Mouse (Mus musculus): ENCODE measurements around the gene Ddt.

The Ddt gene

DNA sequence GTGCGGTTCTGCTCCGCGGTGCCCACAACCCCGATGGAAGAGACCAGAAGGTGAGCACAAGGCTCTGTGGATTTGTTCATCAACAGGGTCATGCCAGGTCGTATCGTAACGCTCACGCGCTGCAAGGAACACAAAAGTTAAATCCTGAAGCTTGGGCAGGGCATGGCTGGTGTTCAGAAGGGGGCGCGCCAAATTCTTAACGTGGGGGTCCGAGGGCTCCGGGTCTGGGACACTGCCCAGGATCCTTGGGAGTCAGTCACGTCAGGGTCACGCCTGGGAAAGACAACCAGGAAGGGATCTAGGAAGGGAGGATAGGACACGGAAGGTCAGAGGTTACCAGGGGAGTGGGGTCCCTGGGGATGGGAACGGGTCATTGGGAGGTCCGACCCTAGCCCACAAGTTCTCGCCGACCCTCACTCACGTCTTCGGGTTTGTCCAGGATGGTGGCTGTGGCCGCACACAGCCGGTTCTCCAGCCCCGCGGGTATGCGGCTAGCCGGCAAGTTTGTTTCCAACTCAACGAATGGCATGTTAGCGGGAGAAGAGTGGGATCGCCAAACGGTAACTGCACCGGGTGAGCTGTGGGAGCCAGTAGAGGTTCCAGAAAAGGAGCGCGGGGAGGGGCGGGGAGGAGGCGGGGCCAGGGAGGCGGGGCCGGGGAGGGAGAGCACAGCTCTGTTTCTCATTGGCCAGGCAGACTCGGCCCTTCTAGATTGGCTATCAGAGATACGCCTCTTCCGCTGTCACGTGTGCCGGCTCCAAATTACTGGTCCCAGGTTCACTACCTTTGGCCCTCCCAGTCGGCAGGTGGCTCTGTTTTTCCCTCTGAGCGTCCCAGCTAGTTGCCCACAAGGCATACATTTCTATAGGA is at the start of gene Ddt:
TSS of gene Ddt (minus strand) at position 620 of the 870 bp plus-strand sequence.
- peak; percentile 93 for DNase-seq

DNA sequence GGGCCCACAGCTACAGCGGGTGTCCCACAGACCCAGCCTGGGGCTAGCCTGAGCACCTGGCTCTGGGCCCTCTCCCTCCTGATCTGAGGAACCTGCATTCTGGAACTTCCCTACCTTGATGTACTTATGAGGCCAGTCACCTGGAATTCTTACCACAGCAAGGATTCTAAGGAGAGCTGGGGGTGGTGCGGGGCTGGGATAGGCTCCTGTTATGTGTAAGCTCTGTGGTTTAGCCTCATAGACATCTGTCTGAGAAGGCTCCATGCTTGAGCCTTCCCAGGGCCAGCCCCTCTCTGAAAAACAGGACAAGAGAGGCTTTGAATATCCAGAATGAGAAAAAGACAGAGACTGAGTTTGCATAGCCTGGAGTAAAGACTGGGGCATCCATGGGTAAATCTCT is 49.2 kb upstream of the Ddt start, which contains the start of gene Gstt4:
TSS of gene Gstt4 (minus strand) at position 101 of the 400 bp plus-strand sequence.
- DNase-seq: no peak

GRCm38 (mm10) chr10:75819882-75820281 is 46.7 kb upstream of the Ddt start:
- DNase-seq: no peak

DNA sequence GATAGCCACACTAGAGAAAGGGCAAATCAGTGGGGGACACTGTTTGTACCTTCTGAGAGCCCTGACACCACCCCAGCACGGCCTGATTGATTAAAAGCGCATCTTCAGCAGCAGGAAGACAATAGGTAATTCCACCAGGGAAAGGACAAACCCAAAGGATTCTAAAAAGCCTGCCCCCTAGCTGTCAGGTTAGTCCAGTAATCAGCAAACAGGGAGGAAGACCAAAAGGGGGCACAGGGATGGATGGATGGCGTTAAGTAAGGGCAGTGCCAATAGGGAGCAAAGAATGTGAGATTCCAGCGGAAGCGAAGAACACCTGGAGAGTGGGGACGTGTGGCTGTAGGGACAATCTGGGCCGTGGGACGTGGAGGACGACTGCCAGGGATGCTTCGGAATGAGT is 45.4 kb upstream of the Ddt start:
- DNase-seq: no peak

GRCm38 (mm10) chr10:75804217-75804616 is 31.0 kb upstream of the Ddt start:
- DNase-seq: no peak

DNA sequence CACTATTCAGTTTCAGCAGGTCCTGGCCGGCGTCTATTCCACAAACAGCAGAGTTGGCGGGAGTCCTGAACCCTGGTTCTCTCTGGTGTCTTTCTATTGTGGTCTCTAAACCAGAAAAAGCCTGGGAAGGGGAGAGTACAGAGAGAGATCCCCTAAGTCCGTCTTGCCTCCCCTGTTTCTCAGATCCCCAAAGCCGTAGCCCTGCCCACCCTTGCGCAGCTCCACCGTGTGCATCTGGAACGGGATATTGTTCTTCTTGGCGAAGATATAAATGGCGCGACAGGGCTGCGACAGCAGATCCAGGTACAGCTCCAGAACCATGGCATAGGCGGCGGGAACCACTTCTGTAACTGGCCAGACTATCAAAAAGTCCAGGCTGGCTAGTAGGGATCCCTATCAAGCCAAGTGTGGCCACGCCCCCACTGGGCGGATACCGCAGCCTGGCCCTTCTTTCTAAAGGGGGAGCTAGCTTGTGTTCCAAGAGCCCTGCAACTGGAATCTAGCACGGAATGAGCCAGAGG is 25.0 kb upstream of the Ddt start, which contains the start of gene Gstt1:
TSS of gene Gstt1 (minus strand) at position 409 of the 521 bp plus-strand sequence.
- DNase-seq: peak; percentile 79

DNA sequence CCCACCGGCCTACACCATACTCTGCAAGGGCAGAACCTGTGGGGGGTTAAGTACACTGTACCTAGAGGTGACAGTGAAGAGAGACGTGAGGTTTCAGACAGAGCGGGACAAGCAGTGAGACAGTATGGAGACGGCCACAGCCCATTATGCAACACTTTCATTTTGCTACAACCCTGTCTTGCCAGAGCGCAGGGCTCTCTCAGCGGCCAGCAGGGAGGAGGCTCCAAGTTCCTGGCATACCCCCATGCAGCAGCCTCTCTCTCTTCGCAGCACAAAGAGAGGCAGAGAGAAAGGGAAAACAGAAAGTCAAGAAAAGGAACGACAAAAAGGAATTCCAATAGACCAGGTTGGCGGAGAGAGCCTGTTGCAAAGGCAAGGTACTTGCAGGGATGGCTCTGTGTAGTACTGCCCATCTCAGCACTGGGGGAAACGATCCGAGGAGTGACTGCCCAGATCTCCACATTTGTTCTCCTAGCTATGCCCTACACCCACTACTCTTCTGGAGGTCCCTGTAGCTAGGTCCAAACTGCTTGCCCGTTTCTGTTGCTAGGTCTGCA is 24.5 kb upstream of the Ddt start:
- peak; percentile 81 for DNase-seq

DNA sequence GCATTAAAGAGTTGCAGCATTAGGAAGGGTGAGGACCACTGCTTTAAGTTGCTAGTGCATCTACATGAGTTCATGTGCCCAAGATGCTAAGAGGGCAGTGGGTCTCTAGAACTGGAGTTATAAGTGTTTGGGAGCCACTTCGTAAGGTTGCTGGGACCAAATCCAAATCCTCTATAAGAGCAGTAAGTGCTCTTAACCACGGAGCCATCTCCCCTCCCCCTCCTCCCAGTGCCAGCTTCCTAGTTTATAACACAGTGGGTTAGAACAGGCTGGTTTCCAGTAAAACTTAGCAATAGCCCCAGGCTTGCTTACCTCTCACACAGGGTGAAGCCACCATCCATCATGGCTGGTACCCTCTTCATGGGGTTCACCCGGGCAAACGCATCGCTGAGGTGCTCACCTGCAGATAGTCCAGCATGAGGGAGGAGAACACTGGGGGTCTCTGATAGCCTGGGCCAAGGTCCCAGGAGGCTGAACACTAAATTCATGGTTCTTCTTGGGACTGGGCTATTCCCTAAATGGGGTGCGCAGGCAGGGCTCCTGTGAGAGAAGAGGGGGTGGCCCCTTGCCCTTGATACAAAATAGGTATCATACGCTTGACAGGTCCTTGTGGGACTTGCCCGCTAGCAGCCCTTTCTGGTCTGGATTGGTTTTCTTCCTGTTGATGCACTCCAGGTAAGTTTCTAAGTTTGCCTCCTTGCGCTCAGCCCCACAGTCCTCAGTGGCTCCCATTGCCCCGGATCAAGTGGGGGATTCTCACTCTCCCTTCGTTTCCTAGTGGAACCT is 23.7 kb upstream of the Ddt start:
- DNase-seq: peak; percentile 42

GRCm38 (mm10) chr10:75794880-75795279 is 21.7 kb upstream of the Ddt start:
- DNase-seq: no peak

GRCm38 (mm10) chr10:75790773-75791172 is 17.6 kb upstream of the Ddt start:
- DNase-seq: no peak

- DNase-seq: no peak
Measured at GRCm38 (mm10) chr10:75789841-75790240, 16.6 kb upstream of the Ddt start.

GRCm38 (mm10) chr10:75789081-75789735 is 16.0 kb upstream of the Ddt start:
- no peak for DNase-seq

GRCm38 (mm10) chr10:75788277-75788676 is 15.1 kb upstream of the Ddt start:
- DNase-seq: no peak

GRCm38 (mm10) chr10:75785442-75785841 is 12.2 kb upstream of the Ddt start:
- DNase-seq: no peak

DNA sequence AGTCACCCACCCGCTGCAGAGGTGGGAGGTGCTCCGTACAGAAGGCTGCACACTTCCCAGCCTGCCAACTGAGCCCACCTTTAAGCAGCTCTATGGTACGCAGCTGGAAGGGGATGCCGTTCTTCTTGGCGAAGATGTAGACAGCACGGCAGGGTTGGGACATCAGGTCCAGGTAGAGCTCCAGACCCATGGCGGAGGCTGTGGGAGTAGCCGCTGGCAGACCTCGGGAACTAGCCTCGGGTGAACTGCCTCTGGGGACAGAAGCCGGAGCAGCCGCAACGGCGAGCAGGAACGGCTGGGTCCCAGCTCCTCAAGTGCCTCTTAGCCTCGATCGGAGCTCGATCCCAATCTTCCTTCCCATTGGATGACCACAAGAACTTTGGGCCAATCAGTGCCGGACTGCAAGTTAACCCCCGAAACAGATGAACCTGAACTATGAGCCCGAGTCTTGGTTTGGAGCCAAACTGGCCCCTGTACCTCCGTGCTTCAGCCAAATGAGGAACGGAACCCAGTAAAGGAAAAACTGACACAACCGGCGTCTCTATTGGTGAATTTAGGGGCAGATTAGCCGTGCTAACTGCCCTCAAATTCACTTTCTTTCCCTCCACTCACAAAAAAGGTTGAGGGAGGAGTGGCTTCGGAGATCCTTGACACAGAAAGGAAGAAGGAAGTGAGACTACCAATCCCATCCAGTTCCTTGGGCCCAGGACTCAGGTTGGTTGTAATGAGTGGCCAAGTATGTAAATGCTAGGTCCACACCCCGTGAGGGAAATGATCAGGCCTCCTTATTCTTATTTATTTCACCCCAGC is 7.8 kb upstream of the Ddt start, which contains the start of the genes Gm20441 and Gstt3:
TSS of gene Gm20441 (minus strand) at position 186 of the 810 bp plus-strand sequence.
TSS of gene Gstt3 (minus strand) at position 646 of the 810 bp plus-strand sequence.
- DNase-seq: no peak

DNA sequence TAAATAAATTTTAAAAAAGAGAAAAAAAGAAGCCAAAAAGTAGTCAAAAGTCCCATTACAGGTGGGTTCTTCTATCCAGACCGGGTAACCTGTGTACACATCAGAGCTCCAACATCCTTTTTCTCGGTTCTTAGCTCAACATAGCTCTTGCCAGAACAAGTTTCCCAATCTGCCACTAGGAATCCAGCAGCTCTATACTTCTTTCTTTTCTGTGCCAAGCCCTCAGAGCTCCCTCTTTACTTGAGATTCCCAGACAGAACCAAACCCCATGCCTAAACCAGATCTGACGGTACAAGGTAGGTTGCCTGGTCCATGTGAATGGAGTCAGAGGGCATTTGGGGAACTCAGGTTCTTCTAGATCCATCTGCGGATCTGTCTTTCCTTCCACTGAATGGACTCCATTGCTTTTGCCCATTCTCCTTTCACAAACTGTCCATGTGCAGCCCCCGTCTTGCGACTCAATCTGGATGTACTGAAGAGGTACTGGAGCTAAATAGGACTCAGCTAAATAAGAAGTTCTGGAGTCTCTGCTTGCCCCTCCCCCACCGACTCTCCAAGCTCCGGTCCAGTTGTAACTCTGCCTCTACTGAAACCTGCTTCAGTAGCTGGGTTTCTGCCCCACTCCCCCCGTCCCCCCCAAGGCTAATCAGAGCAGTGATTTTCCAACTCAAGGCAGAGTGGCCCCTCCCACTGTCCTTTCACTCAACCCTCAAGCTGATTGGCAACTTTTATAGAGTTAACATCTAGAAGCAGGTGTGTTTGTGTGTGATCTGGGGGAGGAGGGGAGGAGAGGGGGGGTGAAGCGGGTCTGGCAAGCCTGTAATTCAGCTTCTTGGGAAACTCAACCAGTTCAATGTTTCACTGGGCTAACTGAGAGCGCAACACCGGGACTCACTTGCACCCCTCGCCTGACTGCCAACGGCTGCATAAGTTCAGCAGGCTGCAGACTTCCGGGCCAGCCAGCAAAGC is 6.3 kb upstream of the Ddt start:
- DNase-seq: no peak

GRCm38 (mm10) chr10:75777885-75778284 is 4.7 kb upstream of the Ddt start:
- peak; percentile 48 for DNase-seq

- no peak for DNase-seq
Measured at GRCm38 (mm10) chr10:75776562-75776961, 3.3 kb upstream of the Ddt start.

- no peak for DNase-seq
Measured at GRCm38 (mm10) chr10:75774587-75774986, 1.4 kb upstream of the Ddt start.

GRCm38 (mm10) chr10:75774102-75774501 is 888 bp upstream of the Ddt start:
- no peak for DNase-seq
